Mouse (Mus musculus) frontal cortex, postnatal 14 days (tissue): Measurements from ENCODE around the gene Gpr162.
A peak's percentile ranks its signal among the peaks of the same experiment; 100 is the strongest.
"Not testable (repeated sequence)": the region's sequence is repeated elsewhere in the genome, so short reads cannot be mapped to it uniquely, and the experiment has no call there.

Experiments
- DNase-seq, 2 experiments: peaks; one replicate each; pipeline ENCODE4 v3.0.0; 2022; ENCODE audit warnings: low spot score in 2 of 2

The Gpr162 gene

GRCm38 (mm10) chr6:124811701-124812560, 51.9 kb downstream of the Gpr162 start:
- DNase-seq: no peak

- no peak for DNase-seq
Observed at GRCm38 (mm10) chr6:124811403-124811665, 52.4 kb downstream of the Gpr162 start.

GRCm38 (mm10) chr6:124810566-124811402, 53.0 kb downstream of the Gpr162 start:
- DNase-seq: not testable (repeated sequence)

GRCm38 (mm10) chr6:124809775-124810538, 53.8 kb downstream of the Gpr162 start:
- no peak for DNase-seq

- DNase-seq: peak; percentile 64 to 68
Observed at GRCm38 (mm10) chr6:124809052-124809774, 54.6 kb downstream of the Gpr162 start.
